Mouse (Mus musculus): ENCODE measurements around the gene Polr3a. TPM values are rescaled to one million over a fixed set of nuclear protein-coding genes. Genes with fewer than 3 reads are reported as not detected.
A peak's percentile ranks its signal among the peaks of the same experiment; 100 is the strongest.

The Polr3a gene
- polyA plus RNA-seq, 1 experiment from 2014 or later = 22.2 TPM

GRCm38 (mm10) chr14:24508070-24508773 lies 21.4 kb upstream of the Polr3a start:
- peaks cover 17% of the 10 kb centered on the region for H3K4me1 ChIP-seq
- WGBS = 14% methylated on average over 18 of the region's 18 CpGs
- H3K36me3 ChIP-seq = no peaks in the 10 kb centered on the region
- H3K4me2 ChIP-seq (replicated peaks) = peak overlapping the region; percentile 37
- no peak overlapping the region for H3K27ac ChIP-seq (replicated peaks)
- H3K9ac ChIP-seq = no peak overlapping the region
- H3K27me3 ChIP-seq = no peaks in the 10 kb centered on the region
- no peaks in the 10 kb centered on the region for H3K9me3 ChIP-seq (replicated peaks)
- peak overlapping the region; percentile 9; the same call in 1 of the 2 replicates for H3K4me3 ChIP-seq (replicated peaks)
- no peak for ATAC-seq (ENCODE audit: insufficient number of reproducible peaks, low FRiP score, low TSS enrichment, low read depth)

- Histone ChIP-seq H3K27ac (replicated peaks) (no peak overlapping the region), H3K27me3 (no peaks in the 10 kb centered on the region), H3K36me3 (no peaks in the 10 kb centered on the region), H3K9ac (no peak overlapping the region), H3K4me2 (replicated peaks) (no peak overlapping the region; the same call in 1 of the 2 replicates), H3K9me3 (replicated peaks) (no peaks in the 10 kb centered on the region), H3K4me3 (replicated peaks) (no peak overlapping the region), H3K4me1 (peaks cover 17% of the 10 kb centered on the region)
- 35% methylated on average over 14 of the region's 14 CpGs for WGBS
- no peak for ATAC-seq (ENCODE audit: insufficient number of reproducible peaks, low FRiP score, low TSS enrichment, low read depth)
Measured at GRCm38 (mm10) chr14:24507452-24508069, 20.7 kb upstream of the Polr3a start.

- ATAC-seq (ENCODE audit: insufficient number of reproducible peaks, low FRiP score, low TSS enrichment, low read depth) = no peak
- H3K4me1 ChIP-seq = peaks cover 16% of the 10 kb centered on the region
- peaks cover 30% of the 10 kb centered on the region for H3K36me3 ChIP-seq
- no peak overlapping the region for H3K4me2 ChIP-seq (replicated peaks)
- H3K9ac ChIP-seq = no peak overlapping the region
- no peaks in the 10 kb centered on the region for H3K27me3 ChIP-seq
- 60% methylated on average over 4 of the region's 4 CpGs for WGBS
- no peaks in the 10 kb centered on the region for H3K9me3 ChIP-seq (replicated peaks)
- no peak overlapping the region for H3K4me3 ChIP-seq (replicated peaks)
- H3K27ac ChIP-seq (replicated peaks) = no peak overlapping the region
Measured at GRCm38 (mm10) chr14:24501256-24501655, 14.4 kb upstream of the Polr3a start.

GRCm38 (mm10) chr14:24500845-24501186 lies 14.0 kb upstream of the Polr3a start:
- peak overlapping the region; percentile 44 for H3K27ac ChIP-seq (replicated peaks)
- H3K36me3 ChIP-seq = peaks cover 34% of the 10 kb centered on the region
- peak overlapping the region; percentile 37 for H3K4me2 ChIP-seq (replicated peaks)
- ATAC-seq (ENCODE audit: insufficient number of reproducible peaks, low FRiP score, low TSS enrichment, low read depth) = peak; percentile 45; the same call in 1 of the 2 replicates
- no peaks in the 10 kb centered on the region for H3K9me3 ChIP-seq (replicated peaks)
- no peak overlapping the region for H3K9ac ChIP-seq
- peaks cover 16% of the 10 kb centered on the region for H3K4me1 ChIP-seq
- no peaks in the 10 kb centered on the region for H3K27me3 ChIP-seq
- no peak overlapping the region; the same call in 1 of the 2 replicates for H3K4me3 ChIP-seq (replicated peaks)
- 15% methylated on average over 8 of the region's 8 CpGs for WGBS

- peaks cover 16% of the 10 kb centered on the region for H3K4me1 ChIP-seq
- H3K27me3 ChIP-seq = no peaks in the 10 kb centered on the region
- peak overlapping the region; percentile 44 for H3K27ac ChIP-seq (replicated peaks)
- ATAC-seq (ENCODE audit: insufficient number of reproducible peaks, low FRiP score, low TSS enrichment, low read depth) = peak; percentile 65
- peaks cover 39% of the 10 kb centered on the region for H3K36me3 ChIP-seq
- H3K9ac ChIP-seq = no peak overlapping the region
- WGBS = 9% methylated on average over 18 of the region's 18 CpGs
- no peak overlapping the region; the same call in 1 of the 2 replicates for H3K4me3 ChIP-seq (replicated peaks)
- H3K4me2 ChIP-seq (replicated peaks) = peak overlapping the region; percentile 37
- H3K9me3 ChIP-seq (replicated peaks) = no peaks in the 10 kb centered on the region
Measured at GRCm38 (mm10) chr14:24500091-24500844, 13.4 kb upstream of the Polr3a start.

GRCm38 (mm10) chr14:24499478-24499877 lies 12.6 kb upstream of the Polr3a start:
- 34% methylated on average over 9 of the region's 9 CpGs for WGBS
- Histone ChIP-seq H3K4me1 (peaks cover 22% of the 10 kb centered on the region), H3K9me3 (replicated peaks) (no peaks in the 10 kb centered on the region), H3K4me3 (replicated peaks) (no peak overlapping the region), H3K4me2 (replicated peaks) (no peak overlapping the region), H3K9ac (no peak overlapping the region), H3K27me3 (no peaks in the 10 kb centered on the region), H3K27ac (replicated peaks) (peak overlapping the region; percentile 44; the same call in 1 of the 2 replicates), H3K36me3 (peaks cover 45% of the 10 kb centered on the region)
- no peak for ATAC-seq (ENCODE audit: insufficient number of reproducible peaks, low FRiP score, low TSS enrichment, low read depth)

- no peak for ATAC-seq (ENCODE audit: insufficient number of reproducible peaks, low FRiP score, low TSS enrichment, low read depth)
- Histone ChIP-seq H3K27ac (replicated peaks) (no peak overlapping the region), H3K4me3 (replicated peaks) (no peak overlapping the region), H3K36me3 (peaks cover 53% of the 10 kb centered on the region), H3K4me1 (peaks cover 29% of the 10 kb centered on the region), H3K27me3 (no peaks in the 10 kb centered on the region), H3K9me3 (replicated peaks) (no peaks in the 10 kb centered on the region), H3K4me2 (replicated peaks) (no peak overlapping the region), H3K9ac (no peak overlapping the region)
- 59% methylated on average over 5 of the region's 5 CpGs for WGBS
Measured at GRCm38 (mm10) chr14:24498561-24499255, 11.8 kb upstream of the Polr3a start.

GRCm38 (mm10) chr14:24497443-24497842 lies 10.6 kb upstream of the Polr3a start:
- no peak for ATAC-seq (ENCODE audit: insufficient number of reproducible peaks, low FRiP score, low TSS enrichment, low read depth)
- WGBS = 90% methylated on average over 1 of the region's 1 CpGs
- no peak overlapping the region for H3K27ac ChIP-seq (replicated peaks)
- H3K4me1 ChIP-seq = peaks cover 42% of the 10 kb centered on the region
- no peaks in the 10 kb centered on the region for H3K27me3 ChIP-seq
- H3K9me3 ChIP-seq (replicated peaks) = no peaks in the 10 kb centered on the region
- no peak overlapping the region for H3K4me3 ChIP-seq (replicated peaks)
- no peak overlapping the region for H3K4me2 ChIP-seq (replicated peaks)
- peaks cover 65% of the 10 kb centered on the region for H3K36me3 ChIP-seq
- H3K9ac ChIP-seq = no peak overlapping the region

GRCm38 (mm10) chr14:24496507-24496906 lies 9.6 kb upstream of the Polr3a start:
- Histone ChIP-seq H3K4me1 (peaks cover 50% of the 10 kb centered on the region), H3K4me2 (replicated peaks) (no peak overlapping the region), H3K27me3 (no peaks in the 10 kb centered on the region), H3K9me3 (replicated peaks) (no peaks in the 10 kb centered on the region), H3K4me3 (replicated peaks) (no peak overlapping the region), H3K9ac (no peak overlapping the region), H3K27ac (replicated peaks) (no peak overlapping the region), H3K36me3 (peaks cover 70% of the 10 kb centered on the region)
- no peak for ATAC-seq (ENCODE audit: insufficient number of reproducible peaks, low FRiP score, low TSS enrichment, low read depth)
- 81% methylated on average over 1 of the region's 1 CpGs for WGBS

- ATAC-seq (ENCODE audit: insufficient number of reproducible peaks, low FRiP score, low TSS enrichment, low read depth) = no peak
- Histone ChIP-seq H3K9me3 (replicated peaks) (no peaks in the 10 kb centered on the region), H3K4me1 (peaks cover 41% of the 10 kb centered on the region), H3K27ac (replicated peaks) (no peak overlapping the region), H3K4me3 (replicated peaks) (no peak overlapping the region), H3K27me3 (no peaks in the 10 kb centered on the region), H3K9ac (no peak overlapping the region), H3K4me2 (replicated peaks) (no peak overlapping the region; the same call in 1 of the 2 replicates), H3K36me3 (peaks cover 60% of the 10 kb centered on the region)
- WGBS = 83% methylated on average over 9 of the region's 9 CpGs
Measured at GRCm38 (mm10) chr14:24493256-24493655, 6.4 kb upstream of the Polr3a start.
